Mouse (Mus musculus) lung, postnatal 14 days (tissue): ENCODE measurements around the gene Ugt1a6a.
"Not testable (repeated sequence)": the region's sequence is repeated elsewhere in the genome, so short reads cannot be mapped to it uniquely, and the experiment has no call there.

ENCODE experiments used
- DNase-seq: peaks from one replicate; pipeline ENCODE4 v3.0.0; 2021

The Ugt1a6a gene

GRCm38 (mm10) chr1:88135229-88135904 is 758 bp downstream of the Ugt1a6a start:
- DNase-seq, result not testable (repeated sequence)

- DNase-seq, result no peak
Observed at GRCm38 (mm10) chr1:88136646-88137045, 2.0 kb downstream of the Ugt1a6a start.

- no peak for DNase-seq
Observed at GRCm38 (mm10) chr1:88137264-88137663, 2.7 kb downstream of the Ugt1a6a start.

- DNase-seq, result no peak
Observed at GRCm38 (mm10) chr1:88138145-88138544, 3.5 kb downstream of the Ugt1a6a start.

- DNase-seq, result not testable (repeated sequence)
Observed at GRCm38 (mm10) chr1:88140492-88140891, 5.9 kb downstream of the Ugt1a6a start.

GRCm38 (mm10) chr1:88143966-88144675 is 9.5 kb downstream of the Ugt1a6a start:
- peak; percentile 59 for DNase-seq

- DNase-seq, result not testable (repeated sequence)
Observed at GRCm38 (mm10) chr1:88145278-88145677, 10.7 kb downstream of the Ugt1a6a start.

- not testable (repeated sequence) for DNase-seq
Observed at GRCm38 (mm10) chr1:88150133-88150532, 15.5 kb downstream of the Ugt1a6a start.

GRCm38 (mm10) chr1:88158430-88158829 is 23.8 kb downstream of the Ugt1a6a start:
- DNase-seq, result no peak

- no peak for DNase-seq
Observed at GRCm38 (mm10) chr1:88165711-88166110, 31.1 kb downstream of the Ugt1a6a start, which contains the start of gene Ugt1a5. TSS of gene Ugt1a5 (plus strand) at chr1:88166012.

- not testable (repeated sequence) for DNase-seq
Observed at GRCm38 (mm10) chr1:88172190-88172589, 37.6 kb downstream of the Ugt1a6a start.

- no peak for DNase-seq
Observed at GRCm38 (mm10) chr1:88179657-88180056, 45.0 kb downstream of the Ugt1a6a start.

- no peak for DNase-seq
Observed at GRCm38 (mm10) chr1:88186325-88186935, 51.8 kb downstream of the Ugt1a6a start.

GRCm38 (mm10) chr1:88192136-88192535 is 57.5 kb downstream of the Ugt1a6a start:
- DNase-seq, result no peak

GRCm38 (mm10) chr1:88195687-88196086 is 61.1 kb downstream of the Ugt1a6a start:
- no peak for DNase-seq

- DNase-seq, result no peak
Observed at GRCm38 (mm10) chr1:88197443-88197842, 62.8 kb downstream of the Ugt1a6a start.

- no peak for DNase-seq
Observed at GRCm38 (mm10) chr1:88199996-88200395, 65.4 kb downstream of the Ugt1a6a start.

- DNase-seq, result no peak
Observed at GRCm38 (mm10) chr1:88200456-88200855, 65.8 kb downstream of the Ugt1a6a start, which contains the start of gene Ugt1a2. TSS of gene Ugt1a2 (plus strand) at chr1:88200601.

GRCm38 (mm10) chr1:88205294-88205922 is 70.8 kb downstream of the Ugt1a6a start, which contains the start of gene Dnajb3:
TSS of gene Dnajb3 (minus strand) at chr1:88205782.
- peak; percentile 76 for DNase-seq

- DNase-seq, result no peak
Observed at GRCm38 (mm10) chr1:88206843-88207479, 72.4 kb downstream of the Ugt1a6a start.

- DNase-seq, result no peak
Observed at GRCm38 (mm10) chr1:88211812-88212211, 77.2 kb downstream of the Ugt1a6a start, which contains the start of gene Ugt1a1. TSS of gene Ugt1a1 (plus strand) at chr1:88211959.

- DNase-seq, result no peak
Observed at GRCm38 (mm10) chr1:88212341-88213045, 77.9 kb downstream of the Ugt1a6a start.
